Comparison of ENCODE assay signal across 10 mouse cellular contexts in genomic region chr4:126735382-126736000, GRCm38 (mm10). TPM values are rescaled to one million over a fixed set of nuclear protein-coding genes. Genes with fewer than 3 reads are reported as not detected.
DNase-seq lines count a peak whose midpoint lies in the region; ATAC-seq lines count a peak whose summit lies in the region.
"Had no signal": no experiment of that assay in that cellular context is flagged by ENCODE, and none has a peak within 500 bp of the region (broad histone marks: within the 10 kb centered on the region; RNA-seq: fewer than 3 reads in every experiment).

No protein-coding gene starts in this region.

- intact Hi-C loops in heart, postnatal 25 days (cut with DNase I) = no loop called here

- no peak for DNase-seq in heart, embryonic 10.5 days (ENCODE audit: low spot score)
- DNase-seq in heart, postnatal 25 days (ENCODE audit: low spot score) = no peak
- DNase-seq in R1 (ENCODE audit: low read depth, low spot score) (peak; percentile 23), MN1 (ENCODE audit: low spot score) (no peak)
- no peak for DNase-seq in cerebellum, adult 11 months
- no peak for DNase-seq in ovary, postnatal 14 days (ENCODE audit: low spot score)

- WGBS in heart, embryonic 10.5 days = 3% methylated on average over 55 of the region's 62 CpGs
- WGBS in hindbrain, embryonic 12.5 days = 2% methylated on average over 55 of the region's 62 CpGs

- H3K4me1 ChIP-seq in heart, embryonic 10.5 days = peaks cover 28% of the 10 kb centered on the region
- H3K4me1 ChIP-seq in hindbrain, embryonic 12.5 days = peaks cover 24% of the 10 kb centered on the region

- H3K27me3 ChIP-seq in heart, embryonic 10.5 days (ENCODE audit: insufficient read depth, poor library complexity, severe bottlenecking) = peaks cover 91% of the 10 kb centered on the region
- peaks cover 96% of the 10 kb centered on the region for H3K27me3 ChIP-seq in hindbrain, embryonic 12.5 days

- H3K27ac ChIP-seq in heart, embryonic 10.5 days = peak overlapping the region; percentile 56; the same call in 1 of the 2 replicates
- no peak overlapping the region for H3K27ac ChIP-seq in hindbrain, embryonic 12.5 days
- H3K27ac ChIP-seq: macrophage had no signal

- H3K9me3 ChIP-seq in heart, embryonic 10.5 days = no peaks in the 10 kb centered on the region
- H3K9me3 ChIP-seq in hindbrain, embryonic 12.5 days (replicated peaks) = no peaks in the 10 kb centered on the region

- no peak overlapping the region; the same call in 1 of the 2 replicates for H3K9ac ChIP-seq in hindbrain, embryonic 12.5 days

- peak overlapping the region; percentile 39 for H3K4me2 ChIP-seq in hindbrain, embryonic 12.5 days (replicated peaks)

- H3K36me3 ChIP-seq in heart, embryonic 10.5 days = no peaks in the 10 kb centered on the region
- H3K36me3 ChIP-seq in hindbrain, embryonic 12.5 days = no peaks in the 10 kb centered on the region

- no peak for ATAC-seq in hindbrain, embryonic 12.5 days (ENCODE audit: low FRiP score)
- peak; percentile 2; the same call in 1 of the 2 replicates for ATAC-seq in megakaryocyte progenitor cell, adult 5-6 weeks (replicated peaks; ENCODE audit: poor library complexity)

- H3K4me3 ChIP-seq in heart, embryonic 10.5 days = peak overlapping the region; percentile 55
- peak overlapping the region; percentile 29 for H3K4me3 ChIP-seq in hindbrain, embryonic 12.5 days

RNA-seq across cellular contexts. Expression of gene Tfap2e, which starts 0.5 kb away (rescaled TPM):
- polyA plus RNA-seq in heart, embryonic 10.5 days (2016; fragmentation: Nextera tagmentation; extraction: Ambion mirVana) = not detected in 2 replicates
- not detected for total RNA-seq in heart, postnatal 25 days (2021)
- 0.77 and 0.93 TPM in 2 replicates for polyA plus RNA-seq in hindbrain, embryonic 12.5 days (2016; fragmentation: Nextera tagmentation; extraction: Ambion mirVana)
- not detected in 2 replicates for total RNA-seq in megakaryocyte progenitor cell, adult 5-6 weeks (2015)
- not detected in 2 replicates for total RNA-seq in megakaryocyte progenitor cell, adult 5-6 weeks (2017)
- polyA plus RNA-seq: C2C12, macrophage had no signal

RNA-seq across cellular contexts. Expression of gene Ncdn, which starts 17.7 kb away (rescaled TPM):
- polyA plus RNA-seq in heart, embryonic 10.5 days (2016; fragmentation: Nextera tagmentation; extraction: Ambion mirVana) = 27.0 and 31.6 TPM in 2 replicates
- 10 to 100 TPM; 14.7 TPM for total RNA-seq in heart, postnatal 25 days (2021)
- 54.3 and 62.6 TPM in 2 replicates for polyA plus RNA-seq in hindbrain, embryonic 12.5 days (2016; fragmentation: Nextera tagmentation; extraction: Ambion mirVana)
- total RNA-seq in megakaryocyte progenitor cell, adult 5-6 weeks (2015) = 8.9 and 9.6 TPM in 2 replicates
- total RNA-seq in megakaryocyte progenitor cell, adult 5-6 weeks (2017) = 8.2 and 8.5 TPM in 2 replicates

RNA-seq across cellular contexts. Expression of gene AU040320, which starts 17.9 kb away (rescaled TPM):
- polyA plus RNA-seq in heart, embryonic 10.5 days (2016; fragmentation: Nextera tagmentation; extraction: Ambion mirVana) = 19.8 and 30.4 TPM in 2 replicates
- total RNA-seq in heart, postnatal 25 days (2021) = 10 to 100 TPM; 29.6 to 33.5 TPM
- 35.3 and 38.6 TPM in 2 replicates for polyA plus RNA-seq in hindbrain, embryonic 12.5 days (2016; fragmentation: Nextera tagmentation; extraction: Ambion mirVana)
- 11.6 and 14.3 TPM in 2 replicates for total RNA-seq in megakaryocyte progenitor cell, adult 5-6 weeks (2015)
- 12.5 and 19.1 TPM in 2 replicates for total RNA-seq in megakaryocyte progenitor cell, adult 5-6 weeks (2017)

RNA-seq across cellular contexts. Expression of gene Psmb2, which starts 58.1 kb away (rescaled TPM):
- polyA plus RNA-seq in heart, embryonic 10.5 days (2016; fragmentation: Nextera tagmentation; extraction: Ambion mirVana) = 483 and 538 TPM in 2 replicates
- total RNA-seq in heart, postnatal 25 days (2021) = 100 to 1,000 TPM; 118 to 126 TPM
- polyA plus RNA-seq in hindbrain, embryonic 12.5 days (2016; fragmentation: Nextera tagmentation; extraction: Ambion mirVana) = 393 and 431 TPM in 2 replicates
- 240 and 298 TPM in 2 replicates for total RNA-seq in megakaryocyte progenitor cell, adult 5-6 weeks (2015)
- 112 and 159 TPM in 2 replicates for total RNA-seq in megakaryocyte progenitor cell, adult 5-6 weeks (2017)
